Mouse (Mus musculus) megakaryocyte-erythroid progenitor cell, adult 5 weeks (primary cell): ENCODE measurements around the gene Ppp1r15a. TPM values are rescaled to one million over a fixed set of nuclear protein-coding genes. Genes with fewer than 3 reads are reported as not detected.

Experiments
- polyA plus RNA-seq: library from polyadenylated mRNA; stranded (reverse); fragments of >175 nt; gene quantifications from 2 replicates; pipeline ENCODE4 v1.2.3, GENCODE M21; 2012

Ppp1r15a gene
- polyA plus RNA-seq = 397 and 438 TPM in 2 replicates

GRCm38 (mm10) chr7:45525809-45526473, at the start of gene Ppp1r15a, which contains the start of gene Plekha4:
TSS of gene Ppp1r15a (minus strand) at chr7:45526268.
TSS of gene Plekha4 (plus strand) at chr7:45526330.

GRCm38 (mm10) chr7:45570103-45570741, 44.2 kb upstream of the Ppp1r15a start, which contains the start of gene Bcat2:
TSS of gene Bcat2 (plus strand) at chr7:45570153.

GRCm38 (mm10) chr7:45554744-45555143, 28.7 kb upstream of the Ppp1r15a start, which contains the start of gene Hsd17b14:
TSS of gene Hsd17b14 (plus strand) at chr7:45554893.

GRCm38 (mm10) chr7:45509912-45510787, 15.9 kb downstream of the Ppp1r15a start, which contains the start of gene Nucb1:
TSS of gene Nucb1 (minus strand) at chr7:45510406.

GRCm38 (mm10) chr7:45488293-45489204, 37.5 kb downstream of the Ppp1r15a start, which contains the start of gene Dhdh:
TSS of gene Dhdh (minus strand) at chr7:45488805.

GRCm38 (mm10) chr7:45486761-45487415, 39.2 kb downstream of the Ppp1r15a start, which contains the start of gene Gm45808:
TSS of gene Gm45808 (minus strand) at chr7:45486811.

GRCm38 (mm10) chr7:45481374-45481927, 44.6 kb downstream of the Ppp1r15a start, which contains the start of gene Tulp2:
TSS of gene Tulp2 (plus strand) at chr7:45481877.

Other genes with a start within 250 kb of the Ppp1r15a start
- 0.09 TPM in 1 of 2 replicates, not detected in the other for gene Slc6a21, start 248.8 kb downstream of the Ppp1r15a start, polyA plus RNA-seq
- 3.3 and 5.4 TPM in 2 replicates for gene Trpm4, start 192.5 kb downstream of the Ppp1r15a start, polyA plus RNA-seq
- not detected in 2 replicates for gene Hrc, start 191.0 kb downstream of the Ppp1r15a start, polyA plus RNA-seq
- gene Ppfia3, start 159.2 kb downstream of the Ppp1r15a start, polyA plus RNA-seq = 0.56 TPM in 2 replicates
- 2.3 and 2.6 TPM in 2 replicates for gene Lin7b, start 155.7 kb downstream of the Ppp1r15a start, polyA plus RNA-seq
- 920 and 1,244 TPM in 2 replicates for gene Snrnp70, start 130.5 kb downstream of the Ppp1r15a start, polyA plus RNA-seq
- 0.04 and 0.28 TPM in 2 replicates for gene Kcna7, start 120.6 kb downstream of the Ppp1r15a start, polyA plus RNA-seq
- gene Ntf5, start 112.6 kb downstream of the Ppp1r15a start, polyA plus RNA-seq = 0.04 TPM in 1 of 2 replicates, not detected in the other
- gene Lhb, start 105.4 kb downstream of the Ppp1r15a start, polyA plus RNA-seq = 0.11 TPM in 1 of 2 replicates, not detected in the other
- gene Gys1, start 91.4 kb downstream of the Ppp1r15a start, polyA plus RNA-seq = 28.3 and 36.5 TPM in 2 replicates
- gene Ruvbl2, start 88.2 kb downstream of the Ppp1r15a start, polyA plus RNA-seq = 407 and 425 TPM in 2 replicates
- gene Ftl1, start 66.4 kb downstream of the Ppp1r15a start, polyA plus RNA-seq = 3,550 and 4,748 TPM in 2 replicates
- gene Bax, start 59.4 kb downstream of the Ppp1r15a start, polyA plus RNA-seq = 188 and 194 TPM in 2 replicates
- gene Tulp2, start 44.4 kb downstream of the Ppp1r15a start, polyA plus RNA-seq = 0.05 TPM in 1 of 2 replicates, not detected in the other
- not detected in 2 replicates for gene Gm45808, start 39.5 kb downstream of the Ppp1r15a start, polyA plus RNA-seq
- gene Dhdh, start 37.5 kb downstream of the Ppp1r15a start, polyA plus RNA-seq = 4.6 TPM in 2 replicates
- gene Nucb1, start 15.9 kb downstream of the Ppp1r15a start, polyA plus RNA-seq = 728 and 929 TPM in 2 replicates
- gene Plekha4, start 62 bp upstream of the Ppp1r15a start, polyA plus RNA-seq = 0.93 and 1.1 TPM in 2 replicates
- gene Hsd17b14, start 28.6 kb upstream of the Ppp1r15a start, polyA plus RNA-seq = 2.8 and 3.1 TPM in 2 replicates
- 58.9 and 61.2 TPM in 2 replicates for gene Bcat2, start 43.9 kb upstream of the Ppp1r15a start, polyA plus RNA-seq
- not detected in 2 replicates for gene Fgf21, start 89.2 kb upstream of the Ppp1r15a start, polyA plus RNA-seq
- gene Fut1, start 91.0 kb upstream of the Ppp1r15a start, polyA plus RNA-seq = not detected in 2 replicates
- 0.14 and 0.18 TPM in 2 replicates for gene Izumo1, start 95.5 kb upstream of the Ppp1r15a start, polyA plus RNA-seq
- gene Rasip1, start 101.2 kb upstream of the Ppp1r15a start, polyA plus RNA-seq = 0.60 and 0.75 TPM in 2 replicates
- gene Mamstr, start 113.7 kb upstream of the Ppp1r15a start, polyA plus RNA-seq = 0.30 TPM in 1 of 2 replicates, not detected in the other
- 0.10 TPM in 1 of 2 replicates, not detected in the other for gene Fut2, start 140.1 kb upstream of the Ppp1r15a start, polyA plus RNA-seq
- 0.04 TPM in 1 of 2 replicates, not detected in the other for gene Ntn5, start 157.8 kb upstream of the Ppp1r15a start, polyA plus RNA-seq
- gene Sec1, start 168.1 kb upstream of the Ppp1r15a start, polyA plus RNA-seq = 0.04 TPM in 1 of 2 replicates, not detected in the other
- 0.31 TPM in 1 of 2 replicates, not detected in the other for gene Car11, start 173.6 kb upstream of the Ppp1r15a start, polyA plus RNA-seq
- gene Dbp, start 178.8 kb upstream of the Ppp1r15a start, polyA plus RNA-seq = 13.7 and 15.4 TPM in 2 replicates
- 13,154 and 13,434 TPM in 2 replicates for gene Rpl18, start 189.2 kb upstream of the Ppp1r15a start, polyA plus RNA-seq
- 95.0 and 123 TPM in 2 replicates for gene Sphk2, start 191.7 kb upstream of the Ppp1r15a start, polyA plus RNA-seq
- gene Fam83e, start 194.9 kb upstream of the Ppp1r15a start, polyA plus RNA-seq = 1.4 and 2.6 TPM in 2 replicates
- not detected in 2 replicates for gene Spaca4, start 199.5 kb upstream of the Ppp1r15a start, polyA plus RNA-seq